Mouse (Mus musculus) embryo, embryonic 10.5 days (tissue): Measurements from ENCODE around the gene Irf4.

Experiments used
- DNase-seq: peaks from one replicate; pipeline ENCODE4 v3.0.0-alpha.2; 2015; ENCODE audit warnings: low spot score

Irf4 gene

DNA sequence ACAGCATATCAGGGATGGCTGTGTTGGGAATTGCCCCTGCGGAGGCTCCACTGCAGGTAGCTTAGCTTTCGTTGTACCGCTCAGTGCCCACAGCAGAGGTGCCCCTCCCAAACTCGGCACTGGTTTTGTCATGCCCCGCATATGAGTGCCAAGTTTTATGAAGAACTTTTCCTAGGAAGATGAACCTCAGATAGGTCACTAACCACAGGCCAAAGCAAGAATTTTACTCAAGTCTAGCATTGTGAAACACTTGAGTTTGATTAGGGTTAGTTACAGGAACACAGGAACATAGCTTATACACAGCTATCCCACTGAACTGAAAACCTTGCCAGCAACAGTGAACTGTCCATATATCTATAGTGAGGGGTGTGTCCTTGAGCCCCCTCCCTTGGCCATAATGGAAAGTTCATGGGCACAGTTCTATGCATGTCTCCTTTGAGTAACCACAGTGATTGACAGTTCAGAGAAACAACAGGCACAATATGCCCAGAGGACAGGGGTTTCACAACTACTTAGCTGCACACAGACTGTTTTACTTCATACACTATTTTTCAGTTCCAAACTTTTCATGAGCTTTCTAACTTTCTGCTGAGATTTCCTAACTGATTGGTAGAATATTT, 53.4 kb downstream of the Irf4 start:
- DNase-seq: no peak

- no peak for DNase-seq
Measured at GRCm38 (mm10) chr13:30809240-30809639, 60.2 kb downstream of the Irf4 start.

DNA sequence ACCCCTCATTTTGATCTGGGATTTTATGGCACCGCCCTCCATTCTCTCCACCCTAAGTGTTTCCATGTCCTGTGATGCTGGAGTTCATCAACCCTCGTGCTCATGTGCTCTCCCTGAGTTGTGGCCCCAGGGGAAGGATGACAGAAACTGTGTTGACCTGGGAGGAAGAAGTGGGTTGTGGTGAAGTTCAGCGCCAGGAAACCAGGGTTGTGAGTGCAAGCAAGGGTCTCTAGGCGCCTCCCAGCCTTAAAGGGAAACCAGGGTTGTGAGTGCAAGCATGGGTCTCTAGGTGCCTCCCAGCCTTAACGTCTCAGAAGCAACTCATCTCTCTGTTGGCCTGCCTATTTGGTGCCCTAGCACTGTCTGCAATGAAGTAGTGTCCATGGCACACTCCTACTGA, 64.4 kb downstream of the Irf4 start:
- no peak for DNase-seq

DNA sequence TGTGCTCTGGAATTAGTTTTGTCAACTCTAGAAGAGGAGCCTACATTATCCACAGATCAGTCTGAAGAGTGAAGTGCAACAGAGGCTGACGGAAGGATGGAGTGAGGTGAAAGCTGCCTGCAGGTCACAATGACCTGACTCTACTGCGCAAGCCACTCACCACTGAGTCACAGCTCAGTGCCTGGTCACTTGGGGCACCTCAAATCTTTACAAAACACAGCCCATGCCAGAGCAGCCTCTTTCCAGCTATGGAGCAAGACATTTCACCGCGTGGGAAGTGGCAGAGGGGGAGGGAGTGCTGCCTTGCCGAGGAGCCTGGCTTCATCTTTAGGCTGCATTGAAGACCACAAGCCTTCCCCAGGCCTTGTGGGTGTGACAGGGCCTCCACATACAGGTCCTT, 65.2 kb downstream of the Irf4 start:
- DNase-seq: no peak
